Mouse (Mus musculus) G1E-ER4 (cell line): Measurements from ENCODE around the gene Cep350. TPM values are rescaled to one million over a fixed set of nuclear protein-coding genes. Genes with fewer than 3 reads are reported as not detected.

Source experiments
- GATA1 ChIP-seq: IDR thresholded peaks from one replicate; pipeline ENCODE4 v1.8.0; 2012; ENCODE audit warnings: low read length, inconsistent platforms
- polyA plus RNA-seq: library from polyadenylated mRNA; stranded (reverse); fragments of >175 nt; gene quantifications from 2 replicates; pipeline ENCODE4 v1.2.3, GENCODE M21; 2012

Gene Cep350
- polyA plus RNA-seq, 1 experiment, result 2.9 TPM

- TF ChIP-seq GATA1, result no peak
Measured at GRCm38 (mm10) chr1:155826803-155827395, 146.2 kb downstream of the Cep350 start.

GRCm38 (mm10) chr1:155825940-155826716 is 146.9 kb downstream of the Cep350 start:
- no peak for TF ChIP-seq GATA1

GRCm38 (mm10) chr1:155820646-155821045 is 152.4 kb downstream of the Cep350 start:
- no peak for TF ChIP-seq GATA1

- TF ChIP-seq GATA1, result no peak
Measured at GRCm38 (mm10) chr1:155816167-155816566, 156.9 kb downstream of the Cep350 start.

- TF ChIP-seq GATA1, result no peak
Measured at GRCm38 (mm10) chr1:155812581-155813499, 160.2 kb downstream of the Cep350 start, which contains the start of gene Qsox1. Gene Qsox1 (minus strand): TSS chr1:155812889.

GRCm38 (mm10) chr1:155811995-155812580 is 161.0 kb downstream of the Cep350 start:
- TF ChIP-seq GATA1, result no peak

GRCm38 (mm10) chr1:155810616-155811015 is 162.4 kb downstream of the Cep350 start:
- TF ChIP-seq GATA1, result no peak

- no peak for TF ChIP-seq GATA1
Measured at GRCm38 (mm10) chr1:155809706-155810442, 163.2 kb downstream of the Cep350 start.

- no peak for TF ChIP-seq GATA1
Measured at GRCm38 (mm10) chr1:155808261-155808660, 164.8 kb downstream of the Cep350 start.

- TF ChIP-seq GATA1, result no peak
Measured at GRCm38 (mm10) chr1:155805607-155806006, 167.4 kb downstream of the Cep350 start.

GRCm38 (mm10) chr1:155801014-155801991 is 171.8 kb downstream of the Cep350 start:
- TF ChIP-seq GATA1, result no peak

GRCm38 (mm10) chr1:155798000-155798399 is 175.1 kb downstream of the Cep350 start:
- no peak for TF ChIP-seq GATA1

- no peak for TF ChIP-seq GATA1
Measured at GRCm38 (mm10) chr1:155797425-155797824, 175.6 kb downstream of the Cep350 start.

GRCm38 (mm10) chr1:155796757-155797405 is 176.2 kb downstream of the Cep350 start:
- TF ChIP-seq GATA1, result no peak
